In genomic region chr2:93485459-93485858, GRCm38 (mm10) we compare ENCODE assay signal across 18 mouse cellular contexts. TPM values are rescaled to one million over a fixed set of nuclear protein-coding genes. Genes with fewer than 3 reads are reported as not detected.
DNase-seq lines count a peak whose midpoint lies in the region; ATAC-seq and TF ChIP-seq lines count a peak whose summit lies in the region.
"Had no signal": no experiment of that assay in that cellular context is flagged by ENCODE, and none has a peak within 500 bp of the region (broad histone marks: within the 10 kb centered on the region; RNA-seq: fewer than 3 reads in every experiment).

No protein-coding gene starts in this region.

- no peaks in the 10 kb centered on the region for H3K27me3 ChIP-seq in lung, postnatal 0 days (replicated peaks; ENCODE audit: insufficient read depth, low read length)
- H3K27me3 ChIP-seq in embryonic facial prominence, embryonic 12.5 days = 0 out of 2 replicates have a peak, but pooled peaks cover 4% of the 10 kb centered on the region

- no peak overlapping the region for H3K9ac ChIP-seq in lung, postnatal 0 days (replicated peaks; ENCODE audit: low read depth)
- no peak overlapping the region for H3K9ac ChIP-seq in embryonic facial prominence, embryonic 12.5 days
- H3K9ac ChIP-seq: forebrain, embryonic 12.5 days; lung, embryonic 15.5 days had no signal

- ATAC-seq in lung, postnatal 0 days = peak; percentile 37; the same call in 1 of the 2 replicates
- 0 out of 2 replicates have a peak, but pooled peaks have one; percentile 9 for ATAC-seq in embryonic facial prominence, embryonic 12.5 days (ENCODE audit: insufficient number of reproducible peaks, insufficient read depth, low FRiP score, low TSS enrichment)

- WGBS in lung, postnatal 0 days = 25% methylated on average over 9 of the region's 9 CpGs
- 38% methylated on average over 9 of the region's 9 CpGs for WGBS in embryonic facial prominence, embryonic 12.5 days

- H3K4me2 ChIP-seq in lung, postnatal 0 days (replicated peaks; ENCODE audit: low read depth, low read length) = no peak overlapping the region
- H3K4me2 ChIP-seq in embryonic facial prominence, embryonic 12.5 days (replicated peaks) = no peak overlapping the region
- H3K4me2 ChIP-seq: forebrain, embryonic 12.5 days; lung, embryonic 15.5 days had no signal

- H3K9me3 ChIP-seq in lung, postnatal 0 days (ENCODE audit: low read length) = no peaks in the 10 kb centered on the region
- H3K9me3 ChIP-seq in embryonic facial prominence, embryonic 12.5 days = no peaks in the 10 kb centered on the region
- H3K9me3 ChIP-seq: forebrain, embryonic 12.5 days; lung, embryonic 15.5 days; megakaryocyte, embryonic 14.5 days had no signal

- no peak for TF ChIP-seq POLR2A in brain, embryonic 14.5 days (IDR thresholded peaks at IDR 0.05; ENCODE audit: borderline replicate concordance, extremely low read depth, insufficient read depth, insufficient read length, poor library complexity, severe bottlenecking)

- no peak overlapping the region for H3K27ac ChIP-seq in lung, postnatal 0 days (ENCODE audit: low read length)
- peak overlapping the region; percentile 36 for H3K27ac ChIP-seq in embryonic facial prominence, embryonic 12.5 days
- H3K27ac ChIP-seq: forebrain, embryonic 12.5 days; layer of hippocampus, adult 2 months; lung, embryonic 15.5 days had no signal

- no peak for DNase-seq in lung, postnatal 0 days (ENCODE audit: low spot score)
- no peak for DNase-seq in lung, postnatal 4 days
- DNase-seq in brain, embryonic 14.5 days (ENCODE audit: low read depth) = peak; percentile 55
- DNase-seq in mesoderm, embryonic 11.5 days (ENCODE audit: low read depth, low spot score) = peak; percentile 20
- no peak for DNase-seq in T-cell, adult 2 months (ENCODE audit: low spot score)
- no peak for DNase-seq in adipocyte (ENCODE audit: low spot score)
- DNase-seq: adrenal gland, adult 8-10 months; cerebellum, postnatal 10 days; gastrocnemius, postnatal 14 days; kidney, adult 18-20 months; kidney, postnatal 14 days; spleen, adult 18-20 months; thymus, adult 18-20 months had no signal

- TF ChIP-seq EP300 in lung, postnatal 0 days (IDR thresholded peaks at IDR 0.05) = no peak

- no peak overlapping the region for H3K4me3 ChIP-seq in lung, postnatal 0 days (ENCODE audit: low read depth, low read length)
- no peak overlapping the region for H3K4me3 ChIP-seq in embryonic facial prominence, embryonic 12.5 days
- H3K4me3 ChIP-seq: forebrain, embryonic 12.5 days; layer of hippocampus, adult 2 months; lung, embryonic 15.5 days; megakaryocyte, embryonic 14.5 days had no signal

- no peaks in the 10 kb centered on the region for H3K4me1 ChIP-seq in lung, postnatal 0 days (ENCODE audit: insufficient read depth, low read depth, low read length)
- H3K4me1 ChIP-seq in embryonic facial prominence, embryonic 12.5 days = peaks cover 40% of the 10 kb centered on the region
- H3K4me1 ChIP-seq: megakaryocyte, embryonic 14.5 days had no signal

- no peak for TF ChIP-seq CTCF in lung, postnatal 0 days (IDR thresholded peaks at IDR 0.05)
- TF ChIP-seq CTCF in brain, embryonic 14.5 days (IDR thresholded peaks at IDR 0.05; ENCODE audit: borderline replicate concordance, extremely low read depth, insufficient read depth, insufficient read length) = no peak

- no peaks in the 10 kb centered on the region for H3K36me3 ChIP-seq in lung, postnatal 0 days (ENCODE audit: insufficient read depth, low read length)
- H3K36me3 ChIP-seq in embryonic facial prominence, embryonic 12.5 days = no peaks in the 10 kb centered on the region
- H3K36me3 ChIP-seq: forebrain, embryonic 12.5 days; lung, embryonic 15.5 days had no signal

RNA-seq across cellular contexts. Expression of gene Cd82, which starts 22.5 kb away (rescaled TPM):
- polyA plus RNA-seq in lung, postnatal 0 days (2015; fragmentation: Nextera tagmentation; extraction: Ambion mirVana) = 94.1 and 106 TPM in 2 replicates
- polyA plus RNA-seq in brain, embryonic 14.5 days (2012; rRNA removed) = 19.5 and 24.4 TPM in 2 replicates
- polyA plus RNA-seq in embryonic facial prominence, embryonic 12.5 days (2016; fragmentation: Nextera tagmentation; extraction: Ambion mirVana) = 24.6 and 25.0 TPM in 2 replicates

Comparison
In these comparisons a context has a peak if more than half of its experiments do, and no peak if none do; other contexts are left out.
1. DNase-seq: peak in brain, embryonic 14.5 days (single experiment) and mesoderm, embryonic 11.5 days (single experiment); none in lung, postnatal 0 days (single experiment), lung, postnatal 4 days (0 of 2), T-cell, adult 2 months (single experiment) and adipocyte (single experiment).